Mouse (Mus musculus): ENCODE measurements at regions not wholly inside any gene's neighbourhood (a gene's known extent, or its start where the extent isn't known, plus 50 kb on each side); places are given as distances from the start of the nearest gene placed in this dataset.

DNA sequence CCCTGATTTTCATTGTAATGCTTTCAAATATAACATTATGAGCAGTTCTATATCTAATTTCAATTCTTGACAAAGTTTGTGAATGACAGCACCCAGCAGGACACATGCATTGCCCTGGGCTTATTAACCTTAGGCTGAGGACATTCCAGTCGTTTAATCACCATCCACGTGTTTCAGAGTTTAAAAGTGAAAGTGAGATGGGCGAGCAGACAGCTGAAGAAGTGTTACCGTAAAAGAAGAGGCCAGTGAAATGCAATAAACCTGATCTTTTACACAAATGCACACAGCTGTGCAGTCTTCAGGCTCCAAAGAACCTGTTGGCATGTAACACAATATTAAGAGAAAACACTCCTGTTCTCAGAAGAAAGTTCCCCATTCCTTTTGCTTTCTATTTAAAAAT lies 89.5 kb upstream of the Sema3d start:
- H3K9me3 ChIP-seq (ENCODE audit: control insufficient read depth, low read length): no peaks in the 10 kb centered on the region
- H3K4me3 ChIP-seq (ENCODE audit: low read depth, low read length): no peak overlapping the region
- ATAC-seq (replicated peaks; ENCODE audit: low FRiP score): no peak
- no peak overlapping the region for H3K4me2 ChIP-seq (ENCODE audit: low read depth, low read length, severe bottlenecking)
- no peak overlapping the region for H3K9ac ChIP-seq (ENCODE audit: low read length)
- 36% methylated on average over 4 of the region's 4 CpGs for WGBS
- H3K4me1 ChIP-seq (replicated peaks; ENCODE audit: control insufficient read depth, insufficient read depth, low read length): no peaks in the 10 kb centered on the region
- DNase-seq (ENCODE audit: low spot score): no peak
- H3K27me3 ChIP-seq (ENCODE audit: control insufficient read depth, insufficient read depth, low read length): no peaks in the 10 kb centered on the region
- no peak overlapping the region for H3K27ac ChIP-seq (ENCODE audit: low read depth, low read length)
- H3K36me3 ChIP-seq (ENCODE audit: control insufficient read depth, insufficient read depth, low read length): no peaks in the 10 kb centered on the region

DNA sequence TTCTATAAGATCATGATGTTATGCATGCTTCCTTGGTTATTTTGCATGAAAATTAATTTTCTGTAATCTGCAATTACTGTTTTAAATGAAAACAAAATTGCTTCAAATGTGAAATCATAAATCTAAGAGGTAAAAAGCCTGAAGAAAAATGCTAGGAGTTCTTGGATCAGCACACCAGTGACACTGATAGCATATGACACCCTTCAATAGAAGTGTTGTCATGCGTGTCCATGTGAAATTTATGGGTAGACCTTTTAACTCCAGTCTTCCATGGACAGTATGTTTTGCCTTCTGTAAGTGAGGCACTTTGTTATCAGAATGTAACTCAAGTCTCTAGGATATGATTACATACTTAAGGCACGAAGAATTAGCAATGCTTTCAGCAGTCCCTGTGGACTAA lies 85.9 kb upstream of the Sema3d start:
- DNase-seq (ENCODE audit: low spot score) (no peak), ATAC-seq (replicated peaks; ENCODE audit: low FRiP score) (no peak)
- Histone ChIP-seq H3K4me2 (ENCODE audit: low read depth, low read length, severe bottlenecking) (no peak overlapping the region), H3K27ac (ENCODE audit: low read depth, low read length) (no peak overlapping the region), H3K27me3 (ENCODE audit: control insufficient read depth, insufficient read depth, low read length) (no peaks in the 10 kb centered on the region), H3K36me3 (ENCODE audit: control insufficient read depth, insufficient read depth, low read length) (no peaks in the 10 kb centered on the region), H3K4me1 (replicated peaks; ENCODE audit: control insufficient read depth, insufficient read depth, low read length) (no peaks in the 10 kb centered on the region), H3K4me3 (ENCODE audit: low read depth, low read length) (no peak overlapping the region), H3K9ac (ENCODE audit: low read length) (no peak overlapping the region), H3K9me3 (ENCODE audit: control insufficient read depth, low read length) (no peaks in the 10 kb centered on the region)
- WGBS: 91% methylated on average over 2 of the region's 2 CpGs

GRCm38 (mm10) chr5:12301833-12302808 lies 81.1 kb upstream of the Sema3d start:
- WGBS: 48% methylated on average over 4 of the region's 4 CpGs

DNA sequence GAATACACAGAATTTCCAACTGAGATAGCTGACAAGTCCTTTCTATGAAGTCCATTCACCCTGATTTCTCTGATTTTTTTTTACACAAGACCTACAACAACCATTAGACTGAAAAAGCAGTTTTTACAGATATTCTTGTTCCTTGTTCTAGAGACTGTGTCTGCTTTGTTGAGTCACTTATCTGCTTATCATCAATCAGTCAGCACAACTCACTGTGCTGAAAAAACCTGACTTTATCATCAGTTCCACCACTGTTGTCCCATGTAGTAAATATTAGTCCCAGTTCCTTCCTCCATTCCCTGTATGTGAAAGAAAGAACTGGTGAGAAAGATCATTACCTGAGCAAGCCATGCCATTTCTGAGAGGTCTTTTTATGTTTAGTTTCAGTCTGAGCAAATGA lies 73.8 kb upstream of the Sema3d start:
- H3K9ac ChIP-seq (ENCODE audit: low read length): no peak overlapping the region
- no peaks in the 10 kb centered on the region for H3K36me3 ChIP-seq (ENCODE audit: control insufficient read depth, insufficient read depth, low read length)
- H3K4me3 ChIP-seq (ENCODE audit: low read depth, low read length): no peak overlapping the region
- H3K9me3 ChIP-seq (ENCODE audit: control insufficient read depth, low read length): no peaks in the 10 kb centered on the region
- DNase-seq (ENCODE audit: low spot score) (no peak), ATAC-seq (replicated peaks; ENCODE audit: low FRiP score) (no peak)
- no peaks in the 10 kb centered on the region for H3K4me1 ChIP-seq (replicated peaks; ENCODE audit: control insufficient read depth, insufficient read depth, low read length)
- H3K27me3 ChIP-seq (ENCODE audit: control insufficient read depth, insufficient read depth, low read length): no peaks in the 10 kb centered on the region
- no peak overlapping the region for H3K4me2 ChIP-seq (ENCODE audit: low read depth, low read length, severe bottlenecking)
- no peak overlapping the region for H3K27ac ChIP-seq (ENCODE audit: low read depth, low read length)

More at GRCm38 (mm10) chr5:12301833-12302808, 81.1 kb upstream of the Sema3d start:
- no peak overlapping the region for H3K27ac ChIP-seq (ENCODE audit: low read depth, low read length)
- DNase-seq (ENCODE audit: low spot score) (no peak), ATAC-seq (replicated peaks; ENCODE audit: low FRiP score) (no peak)
- H3K9me3 ChIP-seq (ENCODE audit: control insufficient read depth, low read length): no peaks in the 10 kb centered on the region
- H3K4me3 ChIP-seq (ENCODE audit: low read depth, low read length): no peak overlapping the region
- H3K9ac ChIP-seq (ENCODE audit: low read length): no peak overlapping the region
- H3K36me3 ChIP-seq (ENCODE audit: control insufficient read depth, insufficient read depth, low read length): no peaks in the 10 kb centered on the region
- no peak overlapping the region for H3K4me2 ChIP-seq (ENCODE audit: low read depth, low read length, severe bottlenecking)
- no peaks in the 10 kb centered on the region for H3K4me1 ChIP-seq (replicated peaks; ENCODE audit: control insufficient read depth, insufficient read depth, low read length)
- no peaks in the 10 kb centered on the region for H3K27me3 ChIP-seq (ENCODE audit: control insufficient read depth, insufficient read depth, low read length)

GRCm38 (mm10) chr5:12332648-12333305 lies 50.4 kb upstream of the Sema3d start:
- DNase-seq (ENCODE audit: low spot score) (no peak), ATAC-seq (replicated peaks; ENCODE audit: low FRiP score) (no peak)
- H3K9ac ChIP-seq (ENCODE audit: low read length): no peak overlapping the region
- H3K9me3 ChIP-seq (ENCODE audit: control insufficient read depth, low read length): no peaks in the 10 kb centered on the region
- no peak overlapping the region for H3K27ac ChIP-seq (ENCODE audit: low read depth, low read length)
- H3K27me3 ChIP-seq (ENCODE audit: control insufficient read depth, insufficient read depth, low read length): no peaks in the 10 kb centered on the region
- no peak overlapping the region for H3K4me2 ChIP-seq (ENCODE audit: low read depth, low read length, severe bottlenecking)
- no peaks in the 10 kb centered on the region for H3K4me1 ChIP-seq (replicated peaks; ENCODE audit: control insufficient read depth, insufficient read depth, low read length)
- 87% methylated on average over 4 of the region's 4 CpGs for WGBS
- H3K4me3 ChIP-seq (ENCODE audit: low read depth, low read length): no peak overlapping the region
- H3K36me3 ChIP-seq (ENCODE audit: control insufficient read depth, insufficient read depth, low read length): no peaks in the 10 kb centered on the region
